ENCODE assay signal across 8 mouse cellular contexts in genomic region chr11:121847790-121848299, GRCm38 (mm10). TPM values are rescaled to one million over a fixed set of nuclear protein-coding genes. Genes with fewer than 3 reads are reported as not detected.
DNase-seq lines count a peak whose midpoint lies in the region; ATAC-seq lines count a peak whose summit lies in the region.

No protein-coding gene starts in this region.

- peak overlapping the region; percentile 42 for H3K4me3 ChIP-seq in hindbrain, embryonic 11.5 days (ENCODE audit: low read depth, low read length)
- peak overlapping the region; percentile 48 for H3K4me3 ChIP-seq in lung, embryonic 16.5 days (ENCODE audit: low read length)

- DNase-seq in MN1 (ENCODE audit: low spot score) = peak; percentile 36
- peak; percentile 51 for DNase-seq in cerebellum, adult 9-10 months
- peak; percentile 86 for DNase-seq in hindbrain, embryonic 11.5 days (ENCODE audit: low spot score)
- peak; percentile 72 for DNase-seq in layer of hippocampus, adult 9-11 months
- peak; percentile 55 for DNase-seq in ovary, postnatal 14 days (ENCODE audit: low spot score)
- peak; percentile 72 to 73 for DNase-seq in thymus, postnatal 10 days (ENCODE audit: low spot score in 2 of 2)

- H3K27me3 ChIP-seq in hindbrain, embryonic 11.5 days (ENCODE audit: control insufficient read depth, insufficient read depth, low read length) = no peaks in the 10 kb centered on the region
- H3K27me3 ChIP-seq in lung, embryonic 16.5 days (ENCODE audit: control insufficient read depth, insufficient read depth, low read depth, low read length) = no peaks in the 10 kb centered on the region

- peak overlapping the region; percentile 74 for H3K27ac ChIP-seq in hindbrain, embryonic 11.5 days (ENCODE audit: low read depth, low read length)
- H3K27ac ChIP-seq in lung, embryonic 16.5 days (ENCODE audit: low read length) = peak overlapping the region; percentile 76

- H3K9me3 ChIP-seq in hindbrain, embryonic 11.5 days (ENCODE audit: control insufficient read depth, low read length) = no peaks in the 10 kb centered on the region
- no peaks in the 10 kb centered on the region for H3K9me3 ChIP-seq in lung, embryonic 16.5 days (ENCODE audit: control insufficient read depth, low read length)

- H3K36me3 ChIP-seq in hindbrain, embryonic 11.5 days (ENCODE audit: control insufficient read depth, insufficient read depth, low read length) = no peaks in the 10 kb centered on the region
- H3K36me3 ChIP-seq in lung, embryonic 16.5 days (ENCODE audit: control insufficient read depth, insufficient read depth, low read length) = no peaks in the 10 kb centered on the region

- peak overlapping the region; percentile 62 for H3K4me2 ChIP-seq in hindbrain, embryonic 11.5 days (replicated peaks; ENCODE audit: low read depth, low read length)
- H3K4me2 ChIP-seq in lung, embryonic 16.5 days (ENCODE audit: low read depth, low read length) = peak overlapping the region; percentile 62

- peak; percentile 64 for ATAC-seq in frontal cortex, adult (ENCODE audit: low TSS enrichment)
- ATAC-seq in hindbrain, embryonic 11.5 days (ENCODE audit: low FRiP score) = peak; percentile 99
- ATAC-seq in lung, embryonic 16.5 days (ENCODE audit: low read depth) = peak; percentile 99

- H3K4me1 ChIP-seq in hindbrain, embryonic 11.5 days (replicated peaks; ENCODE audit: control insufficient read depth, insufficient read depth, low read length) = no peaks in the 10 kb centered on the region
- H3K4me1 ChIP-seq in lung, embryonic 16.5 days (replicated peaks; ENCODE audit: control insufficient read depth, insufficient read depth, low read length) = no peaks in the 10 kb centered on the region

- WGBS in hindbrain, embryonic 11.5 days = under 1% methylated on average over 11 of the region's 11 CpGs
- WGBS in lung, embryonic 16.5 days = 2% methylated on average over 11 of the region's 11 CpGs

- peak overlapping the region; percentile 65 for H3K9ac ChIP-seq in hindbrain, embryonic 11.5 days (ENCODE audit: low read depth, low read length)
- peak overlapping the region; percentile 71 for H3K9ac ChIP-seq in lung, embryonic 16.5 days (ENCODE audit: low read length)

RNA-seq across cellular contexts. Expression of gene Ptchd3, which starts 17.8 kb away (rescaled TPM):
- polyA plus RNA-seq in hindbrain, embryonic 11.5 days (2014; fragmentation: Nextera tagmentation; extraction: Ambion mirVana) = not detected in 2 replicates
- polyA plus RNA-seq in lung, embryonic 16.5 days (2015; fragmentation: Nextera tagmentation; extraction: Ambion mirVana) = 0.08 and 0.21 TPM in 2 replicates

Comparison
In these comparisons a context has a peak if more than half of its experiments do, and no peak if none do; other contexts are left out.
1. Peak in every context shown above with its lines: DNase-seq, ATAC-seq, H3K4me3 ChIP-seq and H3K27ac ChIP-seq.
2. DNase-seq: peak in every context shown above with its lines; median percentile 86 in hindbrain, embryonic 11.5 days; 72 in thymus, postnatal 10 days; 72 in layer of hippocampus, adult 9-11 months; 55 in ovary, postnatal 14 days; 51 in cerebellum, adult 9-10 months; 36 in MN1.